Mouse (Mus musculus) naive thymus-derived CD4-positive, alpha-beta T cell, adult 5 months (primary cell): Measurements from ENCODE around the gene Lrp8. TPM values are rescaled to one million over a fixed set of nuclear protein-coding genes. Genes with fewer than 3 reads are reported as not detected.

Experiments used
- polyA plus RNA-seq: library from polyadenylated mRNA; unstranded; fragments of 100-300 nt; shearing (Covaris generic); gene quantifications from one replicate; pipeline ENCODE4 v1.2.1, GENCODE M21; 2017

Gene Lrp8
- 7.4 TPM for polyA plus RNA-seq

GRCm38 (mm10) chr4:107802185-107802449, at the start of gene Lrp8:
Gene Lrp8 (plus strand): TSS chr4:107802261.

GRCm38 (mm10) chr4:107879254-107880050, 77.4 kb downstream of the Lrp8 start, which contains the start of gene Magoh:
Gene Magoh (plus strand): TSS chr4:107879755.

GRCm38 (mm10) chr4:107889731-107890432, 87.8 kb downstream of the Lrp8 start, which contains the start of gene 0610037L13Rik:
Gene 0610037L13Rik (plus strand): TSS chr4:107889813.

DNA sequence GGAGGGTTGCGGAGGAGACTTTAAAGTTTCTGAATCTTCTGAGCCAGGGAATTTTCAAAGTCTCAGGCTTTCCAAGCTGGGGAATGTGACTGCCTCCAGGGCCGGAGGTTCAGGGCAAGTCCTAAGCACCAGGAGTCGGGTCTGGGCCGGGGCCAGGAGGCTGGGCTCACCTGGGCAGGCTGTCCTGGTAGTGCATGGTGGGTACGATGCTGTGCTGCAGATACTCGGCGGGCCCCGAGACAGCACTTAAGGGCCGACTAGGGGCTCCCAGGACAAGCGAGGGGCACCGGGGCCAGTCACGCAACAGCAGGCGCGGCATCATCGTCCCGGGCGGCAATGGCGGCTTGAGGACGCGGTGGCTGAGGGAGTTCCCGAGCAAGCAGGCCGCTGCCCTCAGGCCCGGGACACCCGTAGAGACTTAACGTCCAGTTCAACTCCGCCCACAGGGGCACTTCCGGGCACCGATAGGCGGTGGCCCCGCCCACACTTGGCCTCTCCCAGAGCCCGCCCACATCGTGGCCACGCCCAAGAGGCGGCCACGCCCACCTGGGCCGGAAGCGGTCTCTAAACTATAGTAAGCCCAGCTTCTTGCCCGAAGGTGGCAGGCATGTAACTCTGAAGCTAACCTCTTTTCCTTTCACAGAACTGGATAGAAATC, 121.2 kb downstream of the Lrp8 start, which contains the start of gene Cpt2:
TSS of gene Cpt2 (minus strand) at position 466 of the 658 bp plus-strand sequence.

Other genes with a start within 250 kb of the Lrp8 start
- gene Dmrtb1, start 118.0 kb upstream of the Lrp8 start, polyA plus RNA-seq, result not detected
- 150 TPM for gene Magoh, start 77.5 kb downstream of the Lrp8 start, polyA plus RNA-seq
- gene 0610037L13Rik, start 87.6 kb downstream of the Lrp8 start, polyA plus RNA-seq, result 62.0 TPM
- gene Cpt2, start 121.3 kb downstream of the Lrp8 start, polyA plus RNA-seq, result 4.5 TPM
- not detected for gene Slc1a7, start 166.1 kb downstream of the Lrp8 start, polyA plus RNA-seq